Mouse (Mus musculus): ENCODE data around the gene Entpd8.

DNA sequence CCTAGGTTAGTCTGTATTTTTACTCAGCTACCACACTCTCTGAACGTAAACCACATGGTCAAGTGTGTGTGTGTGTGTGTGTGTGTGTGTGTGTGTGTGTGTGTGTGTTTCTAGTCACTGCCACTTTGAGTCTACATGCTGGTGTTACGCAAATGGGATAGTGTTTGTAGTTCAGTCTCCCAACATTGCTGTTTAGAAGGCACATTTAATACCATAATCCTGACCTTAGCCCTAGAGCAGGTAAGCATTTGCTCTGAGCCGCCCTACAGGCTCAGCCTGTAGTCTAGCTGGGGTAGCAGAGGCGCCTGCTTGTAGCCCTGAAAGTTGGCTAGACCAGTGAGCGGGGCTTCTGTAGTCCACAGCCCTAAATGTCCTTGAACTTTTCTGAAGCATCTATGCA lies 16.6 kb upstream of the Entpd8 start:
- no peak for TF ChIP-seq CTCF (IDR thresholded peaks at IDR 0.05; ENCODE audit: low read depth)
- TF ChIP-seq EP300 (IDR thresholded peaks at IDR 0.05; ENCODE audit: low read depth): no peak
